Mouse (Mus musculus) megakaryocyte, adult 5-6 weeks (primary cell): Measurements from ENCODE around the gene Cdan1. TPM values are rescaled to one million over a fixed set of nuclear protein-coding genes. Genes with fewer than 3 reads are reported as not detected.

Experiments used
- ATAC-seq: 2 replicates; pipeline ENCODE4 v1.8.0; 2016; ENCODE audit warnings: mild to moderate bottlenecking, inconsistent platforms; ENCODE audit not compliant: poor library complexity, severe bottlenecking
- total RNA-seq, 2 experiments: library from RNA; stranded (forward) in 1 of 2; stranded (reverse) in 1 of 2; fragments of 153-499, 151-499 nt in 1 of 2; fragments of 221-1000, 200-1000 nt in 1 of 2; gene quantifications; 2 replicates each; pipeline versions ENCODE4 v1.2.3 to v1.2.4; 2015 to 2017

Gene Cdan1
- total RNA-seq, 2 experiments from 2014 or later: 9.9 to 11.6 TPM

DNA sequence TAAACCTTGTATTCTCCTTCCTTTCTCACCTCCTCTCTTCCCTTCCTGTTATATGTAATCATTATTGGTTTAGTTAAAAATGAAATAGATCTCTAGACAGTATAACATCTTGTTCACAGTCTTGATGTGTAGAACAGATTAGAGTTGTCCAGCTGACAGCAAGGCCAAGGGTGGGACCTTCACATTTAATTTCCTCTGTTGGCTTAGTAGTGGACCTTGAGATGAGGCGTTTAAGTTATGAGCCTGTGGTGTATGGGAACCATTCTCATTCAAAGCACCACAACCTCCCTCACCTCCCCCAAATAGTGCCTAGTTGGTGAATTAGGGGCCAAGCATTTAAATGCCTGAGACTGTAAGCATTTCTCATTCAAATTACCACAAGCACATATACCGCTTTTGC is 182.5 kb downstream of the Cdan1 start:
- no peak for ATAC-seq

Other genes starting within 250 kb of the Cdan1 start
- 15.6 and 20.1 TPM in 2 replicates for gene Haus2, start 240.7 kb downstream of the Cdan1 start, total RNA-seq (2015)
- 7.8 and 12.1 TPM in 2 replicates for gene Haus2, start 240.7 kb downstream of the Cdan1 start, total RNA-seq (2017)
- gene Lrrc57, start 240.6 kb downstream of the Cdan1 start, total RNA-seq (2015): 21.2 and 24.6 TPM in 2 replicates
- 19.6 and 21.3 TPM in 2 replicates for gene Lrrc57, start 240.6 kb downstream of the Cdan1 start, total RNA-seq (2017)
- 23.6 and 26.2 TPM in 2 replicates for gene Stard9, start 221.0 kb downstream of the Cdan1 start, total RNA-seq (2015)
- 16.4 and 20.9 TPM in 2 replicates for gene Stard9, start 221.0 kb downstream of the Cdan1 start, total RNA-seq (2017)
- 3.3 and 5.2 TPM in 2 replicates for gene Ttbk2, start 476 bp upstream of the Cdan1 start, total RNA-seq (2015)
- 3.9 and 5.0 TPM in 2 replicates for gene Ttbk2, start 476 bp upstream of the Cdan1 start, total RNA-seq (2017)
- gene Ubr1, start 120.6 kb upstream of the Cdan1 start, total RNA-seq (2015): 13.7 and 17.5 TPM in 2 replicates
- 15.9 and 23.8 TPM in 2 replicates for gene Ubr1, start 120.6 kb upstream of the Cdan1 start, total RNA-seq (2017)
- 6.0 and 10.4 TPM in 2 replicates for gene Tmem62, start 126.9 kb upstream of the Cdan1 start, total RNA-seq (2015)
- 4.5 and 8.4 TPM in 2 replicates for gene Tmem62, start 126.9 kb upstream of the Cdan1 start, total RNA-seq (2017)
- 66.8 and 74.7 TPM in 2 replicates for gene Ccndbp1, start 158.3 kb upstream of the Cdan1 start, total RNA-seq (2015)
- gene Ccndbp1, start 158.3 kb upstream of the Cdan1 start, total RNA-seq (2017): 63.0 and 69.7 TPM in 2 replicates
- 0.22 and 2.4 TPM in 2 replicates for gene Epb42, start 186.9 kb upstream of the Cdan1 start, total RNA-seq (2015)
- 1.9 and 4.4 TPM in 2 replicates for gene Epb42, start 186.9 kb upstream of the Cdan1 start, total RNA-seq (2017)
- not detected in 2 replicates for gene Tgm5, start 235.7 kb upstream of the Cdan1 start, total RNA-seq (2015)
- not detected in 2 replicates for gene Tgm5, start 235.7 kb upstream of the Cdan1 start, total RNA-seq (2017)